Mouse (Mus musculus) midbrain, embryonic 16.5 days (tissue): ENCODE measurements around the gene Smap2. TPM values are rescaled to one million over a fixed set of nuclear protein-coding genes. Genes with fewer than 3 reads are reported as not detected.

Experiments
- ATAC-seq: fragments of 200-750 bp; cut with Nextera tagmentation; 2 replicates; pipeline ENCODE4 v1.8.0; 2017; ENCODE audit warnings: moderate TSS enrichment
- H3K27ac ChIP-seq: fragments of 300-500 bp; sonication (generic); 2 replicates; pipeline ENCODE4 v1.5.1; 2014; ENCODE audit warnings: mild to moderate bottlenecking, low read length, mixed read lengths
- H3K27me3 ChIP-seq: fragments of 300-500 bp; sonication (generic); 2 replicates; pipeline ENCODE4 v1.6.1; 2014; ENCODE audit warnings: low read depth, low read length, mixed read lengths; ENCODE audit not compliant: control insufficient read depth, insufficient read depth
- H3K36me3 ChIP-seq: fragments of 300-500 bp; sonication (generic); 2 replicates; pipeline ENCODE4 v1.6.1; 2014; ENCODE audit warnings: mild to moderate bottlenecking, low read length, moderate library complexity, mixed read lengths; ENCODE audit not compliant: control insufficient read depth, insufficient read depth
- H3K4me1 ChIP-seq: fragments of 300-500 bp; sonication (generic); 2 replicates; pipeline ENCODE4 v1.6.1; 2014; ENCODE audit warnings: mild to moderate bottlenecking, low read length, mixed read lengths; ENCODE audit not compliant: control insufficient read depth, insufficient read depth
- H3K4me2 ChIP-seq: fragments of 300-500 bp; sonication (generic); 2 replicates; pipeline ENCODE4 v1.6.1; 2014; ENCODE audit warnings: mild to moderate bottlenecking, low read length, mixed read lengths
- H3K4me3 ChIP-seq: fragments of 300-500 bp; sonication (generic); 2 replicates; pipeline ENCODE4 v1.5.1; 2014; ENCODE audit warnings: low read depth, mild to moderate bottlenecking, low read length, moderate library complexity, mixed read lengths
- H3K9ac ChIP-seq: fragments of 300-500 bp; sonication (generic); 2 replicates; pipeline ENCODE4 v1.6.1; 2014; ENCODE audit warnings: low read depth, low read length, mixed read lengths
- H3K9me3 ChIP-seq: fragments of 300-500 bp; sonication (generic); replicated peaks from 2 replicates; pipeline ENCODE4 v1.6.1; 2014; ENCODE audit warnings: mild to moderate bottlenecking, low read length, mixed read lengths; ENCODE audit not compliant: control insufficient read depth, poor library complexity, severe bottlenecking
- WGBS: fragments of 180-500 bp; shearing (Covaris S2); extraction: QIAGEN DNeasy Blood & Tissue Kit; methylation state at CpG from one replicate; pipeline ENCODE4 v1.1.7; 2014; 5-methylcytosine and 5-hydroxymethylcytosine counted together
- polyA plus RNA-seq: library from polyadenylated mRNA; unstranded; fragments of >200 nt; fragmentation: Nextera tagmentation; extraction: Ambion mirVana; gene quantifications from 2 replicates; pipeline ENCODE4 v1.2.1, GENCODE M21; 2015

The Smap2 gene
- polyA plus RNA-seq, 1 experiment from 2014 or later = 43.2 TPM

- WGBS = 82% methylated on average over 11 of the region's 11 CpGs
- no peak for ATAC-seq
Measured at GRCm38 (mm10) chr4:120974711-120975427, 42.2 kb downstream of the Smap2 start.

GRCm38 (mm10) chr4:120971842-120972241 is 45.2 kb downstream of the Smap2 start:
- peaks cover 44% of the 10 kb centered on the region for H3K36me3 ChIP-seq
- no peaks in the 10 kb centered on the region for H3K4me1 ChIP-seq
- no peaks in the 10 kb centered on the region for H3K9me3 ChIP-seq
- 93% methylated on average over 8 of the region's 8 CpGs for whole genome bisulfite sequencing
- H3K4me3 ChIP-seq = no peak overlapping the region
- H3K27ac ChIP-seq = no peak overlapping the region
- H3K27me3 ChIP-seq = no peaks in the 10 kb centered on the region
- no peak overlapping the region for H3K9ac ChIP-seq
- H3K4me2 ChIP-seq = no peak overlapping the region
- no peak for ATAC-seq

More at GRCm38 (mm10) chr4:120974711-120975427, 42.2 kb downstream of the Smap2 start:
- Histone ChIP-seq H3K4me2 (no peak overlapping the region), H3K9ac (no peak overlapping the region), H3K27ac (no peak overlapping the region), H3K27me3 (no peaks in the 10 kb centered on the region), H3K4me1 (no peaks in the 10 kb centered on the region), H3K4me3 (no peak overlapping the region), H3K36me3 (peaks cover 33% of the 10 kb centered on the region), H3K9me3 (no peaks in the 10 kb centered on the region)

- peaks cover 41% of the 10 kb centered on the region for H3K36me3 ChIP-seq
Measured at GRCm38 (mm10) chr4:120969382-120970146, 47.5 kb downstream of the Smap2 start.

GRCm38 (mm10) chr4:120968486-120968885 is 48.6 kb downstream of the Smap2 start:
- H3K4me1 ChIP-seq = no peaks in the 10 kb centered on the region
- H3K4me3 ChIP-seq = no peak overlapping the region
- no peak overlapping the region for H3K9ac ChIP-seq
- no peaks in the 10 kb centered on the region for H3K9me3 ChIP-seq
- no peak overlapping the region for H3K27ac ChIP-seq
- 91% methylated on average over 9 of the region's 9 CpGs for WGBS
- H3K27me3 ChIP-seq = no peaks in the 10 kb centered on the region
- H3K4me2 ChIP-seq = no peak overlapping the region
- H3K36me3 ChIP-seq = peaks cover 34% of the 10 kb centered on the region
- no peak for ATAC-seq

More at GRCm38 (mm10) chr4:120969382-120970146, 47.5 kb downstream of the Smap2 start:
- WGBS = 89% methylated on average over 5 of the region's 5 CpGs
- peak; percentile 51; the same call in 1 of the 2 replicates for ATAC-seq
- H3K4me1 ChIP-seq = no peaks in the 10 kb centered on the region
- H3K4me2 ChIP-seq = no peak overlapping the region
- H3K27ac ChIP-seq = no peak overlapping the region
- no peak overlapping the region for H3K4me3 ChIP-seq
- no peaks in the 10 kb centered on the region for H3K27me3 ChIP-seq
- no peak overlapping the region for H3K9ac ChIP-seq
- H3K9me3 ChIP-seq = no peaks in the 10 kb centered on the region

GRCm38 (mm10) chr4:120955586-120955985 is 61.5 kb downstream of the Smap2 start:
- no peaks in the 10 kb centered on the region for H3K9me3 ChIP-seq
- H3K36me3 ChIP-seq = no peaks in the 10 kb centered on the region
- no peaks in the 10 kb centered on the region for H3K27me3 ChIP-seq
- H3K4me3 ChIP-seq = no peak overlapping the region
- no peak for ATAC-seq
- H3K9ac ChIP-seq = no peak overlapping the region
- H3K4me2 ChIP-seq = no peak overlapping the region
- H3K27ac ChIP-seq = no peak overlapping the region
- 94% methylated on average over 1 of the region's 1 CpGs for WGBS
- peaks cover 11% of the 10 kb centered on the region for H3K4me1 ChIP-seq

- no peak for ATAC-seq
- Histone ChIP-seq H3K4me3 (no peak overlapping the region), H3K27me3 (no peaks in the 10 kb centered on the region), H3K4me1 (peaks cover 11% of the 10 kb centered on the region), H3K27ac (no peak overlapping the region), H3K9ac (no peak overlapping the region), H3K36me3 (no peaks in the 10 kb centered on the region), H3K9me3 (no peaks in the 10 kb centered on the region), H3K4me2 (no peak overlapping the region)
- 57% methylated on average over 1 of the region's 1 CpGs for WGBS
Measured at GRCm38 (mm10) chr4:120953667-120954066, 63.4 kb downstream of the Smap2 start.

GRCm38 (mm10) chr4:120953038-120953437 is 64.0 kb downstream of the Smap2 start:
- Histone ChIP-seq H3K4me2 (no peak overlapping the region), H3K27ac (no peak overlapping the region), H3K4me3 (no peak overlapping the region), H3K9me3 (no peaks in the 10 kb centered on the region), H3K27me3 (no peaks in the 10 kb centered on the region), H3K9ac (no peak overlapping the region), H3K4me1 (peaks cover 11% of the 10 kb centered on the region), H3K36me3 (no peaks in the 10 kb centered on the region)
- WGBS = 73% methylated on average over 4 of the region's 4 CpGs
- ATAC-seq = no peak

- Histone ChIP-seq H3K4me3 (peak overlapping the region; percentile 51), H3K4me1 (peaks cover 11% of the 10 kb centered on the region), H3K27ac (peak overlapping the region; percentile 71; the same call in 1 of the 2 replicates), H3K27me3 (no peaks in the 10 kb centered on the region), H3K9ac (peak overlapping the region; percentile 74), H3K36me3 (no peaks in the 10 kb centered on the region), H3K9me3 (no peaks in the 10 kb centered on the region), H3K4me2 (peak overlapping the region; percentile 79)
- 49% methylated on average over 6 of the region's 6 CpGs for WGBS
- ATAC-seq = peak; percentile 23; the same call in 1 of the 2 replicates
Measured at GRCm38 (mm10) chr4:120952163-120952562, 64.9 kb downstream of the Smap2 start.

GRCm38 (mm10) chr4:120951428-120951973 is 65.5 kb downstream of the Smap2 start, which contains the start of gene Zfp69:
Gene Zfp69, minus strand, starts transcription at chr4:120951699.
- H3K9me3 ChIP-seq = no peaks in the 10 kb centered on the region
- ATAC-seq = peak; percentile 97
- WGBS = 0% methylated on average over 60 of the region's 60 CpGs

More at GRCm38 (mm10) chr4:120951428-120951973, 65.5 kb downstream of the Smap2 start, which contains the start of gene Zfp69:
- H3K27me3 ChIP-seq = no peaks in the 10 kb centered on the region
- H3K4me3 ChIP-seq = peak within 1 kb of the TSS; percentile 51
- H3K9ac ChIP-seq = peak within 1 kb of the TSS; percentile 74
- peaks cover 11% of the 10 kb centered on the region for H3K4me1 ChIP-seq
- H3K27ac ChIP-seq = peak within 1 kb of the TSS; percentile 71
- H3K36me3 ChIP-seq = no peaks in the 10 kb centered on the region
- H3K4me2 ChIP-seq = peak within 1 kb of the TSS; percentile 79
